Mouse (Mus musculus): Measurements from ENCODE around the gene Naa25. TPM values are rescaled to one million over a fixed set of nuclear protein-coding genes. Genes with fewer than 3 reads are reported as not detected.
A peak's percentile ranks its signal among the peaks of the same experiment; 100 is the strongest.

Naa25 gene
- polyA plus RNA-seq (2014; fragmentation: Nextera tagmentation; extraction: Ambion mirVana) = 37.2 and 43.8 TPM in 2 replicates

DNA sequence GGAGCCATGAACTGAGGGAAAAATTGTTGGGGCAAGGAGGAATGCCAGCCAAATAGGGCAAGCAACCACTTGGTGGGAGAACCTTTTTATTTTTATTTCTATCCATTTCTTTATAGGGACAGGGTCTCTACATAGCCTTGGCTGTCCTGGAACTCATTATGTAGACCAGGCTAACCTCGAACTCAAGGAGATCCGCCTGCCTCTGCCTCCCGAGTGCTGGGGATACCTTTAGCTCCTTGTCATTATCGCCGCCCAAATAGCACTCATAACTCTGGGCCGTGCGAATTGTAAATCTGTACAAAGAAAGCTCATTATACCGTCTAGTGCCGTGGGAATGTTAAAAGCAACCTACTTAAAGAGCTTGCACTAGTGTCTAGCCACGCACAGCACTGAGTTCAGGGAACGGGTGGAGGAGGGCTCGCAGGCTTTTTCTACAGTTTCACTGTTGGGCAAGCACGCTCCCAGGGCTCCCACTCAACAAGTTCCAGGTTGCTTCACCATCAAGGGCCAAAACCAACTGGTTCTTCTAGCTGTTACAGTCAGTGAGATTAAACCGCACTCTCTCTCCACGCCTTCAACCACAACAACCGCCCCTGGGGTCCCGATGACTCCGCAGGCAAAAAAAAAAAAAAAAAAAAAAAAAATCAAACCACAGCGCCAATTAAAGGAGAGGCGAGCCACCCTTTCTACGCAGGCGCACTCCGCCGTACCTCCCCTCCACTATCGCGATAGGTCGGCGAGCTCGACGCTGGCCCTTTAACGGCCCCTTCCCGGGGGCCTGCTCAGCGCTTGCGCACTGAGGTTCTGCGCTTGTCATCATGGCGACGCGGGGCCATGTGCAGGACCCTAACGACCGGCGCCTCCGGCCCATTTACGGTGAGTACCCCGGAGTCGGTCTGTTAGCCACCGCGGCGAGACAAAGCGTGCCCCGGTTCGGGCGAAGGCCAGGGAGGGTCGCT, at the start of gene Naa25:
Gene Naa25, plus strand, starts transcription at position 750 of the 959 bp plus-strand sequence.
- peak within 1 kb of the TSS; percentile 97 for H3K4me3 ChIP-seq (ENCODE audit: low read depth, low read length)
- H3K9ac ChIP-seq (ENCODE audit: low read depth, low read length) = peak within 1 kb of the TSS; percentile 90
- no peaks in the 10 kb centered on the region for H3K9me3 ChIP-seq (replicated peaks; ENCODE audit: control insufficient read depth, low read length)
- H3K4me1 ChIP-seq (ENCODE audit: control insufficient read depth, insufficient read depth, low read length) = peaks cover 17% of the 10 kb centered on the region
- H3K36me3 ChIP-seq (ENCODE audit: control insufficient read depth, insufficient read depth, low read length) = no peaks in the 10 kb centered on the region; the same call in 1 of the 2 replicates
- WGBS (ENCODE audit: insufficient replicate concordance) = 9% methylated on average over 52 of the region's 53 CpGs
- peak; percentile 93 for ATAC-seq (replicated peaks; ENCODE audit: insufficient number of reproducible peaks, low FRiP score, low TSS enrichment)
- H3K27ac ChIP-seq (ENCODE audit: low read depth, low read length) = peak within 1 kb of the TSS; percentile 86
- H3K4me2 ChIP-seq = peak within 1 kb of the TSS; percentile 95
- H3K27me3 ChIP-seq (ENCODE audit: control insufficient read depth, insufficient read depth, low read length) = no peaks in the 10 kb centered on the region

- H3K4me1 ChIP-seq (ENCODE audit: control insufficient read depth, insufficient read depth, low read length) = peaks cover 9% of the 10 kb centered on the region
- 37% methylated on average over 9 of the region's 9 CpGs for WGBS (ENCODE audit: insufficient replicate concordance)
- no peak overlapping the region for H3K4me3 ChIP-seq (ENCODE audit: low read depth, low read length)
- H3K36me3 ChIP-seq (ENCODE audit: control insufficient read depth, insufficient read depth, low read length) = peaks cover 42% of the 10 kb centered on the region
- no peaks in the 10 kb centered on the region for H3K27me3 ChIP-seq (ENCODE audit: control insufficient read depth, insufficient read depth, low read length)
- no peak overlapping the region for H3K27ac ChIP-seq (ENCODE audit: low read depth, low read length)
- no peak overlapping the region for H3K4me2 ChIP-seq
- ATAC-seq (replicated peaks; ENCODE audit: insufficient number of reproducible peaks, low FRiP score, low TSS enrichment) = no peak
- 0 out of 2 replicates have a peak overlapping the region, but pooled peaks have one; percentile 2 for H3K9ac ChIP-seq (ENCODE audit: low read depth, low read length)
- no peaks in the 10 kb centered on the region for H3K9me3 ChIP-seq (replicated peaks; ENCODE audit: control insufficient read depth, low read length)
These were observed 38.5 kb upstream of the Naa25 start for GRCm38 (mm10) chr5:121359229-121359628.

DNA sequence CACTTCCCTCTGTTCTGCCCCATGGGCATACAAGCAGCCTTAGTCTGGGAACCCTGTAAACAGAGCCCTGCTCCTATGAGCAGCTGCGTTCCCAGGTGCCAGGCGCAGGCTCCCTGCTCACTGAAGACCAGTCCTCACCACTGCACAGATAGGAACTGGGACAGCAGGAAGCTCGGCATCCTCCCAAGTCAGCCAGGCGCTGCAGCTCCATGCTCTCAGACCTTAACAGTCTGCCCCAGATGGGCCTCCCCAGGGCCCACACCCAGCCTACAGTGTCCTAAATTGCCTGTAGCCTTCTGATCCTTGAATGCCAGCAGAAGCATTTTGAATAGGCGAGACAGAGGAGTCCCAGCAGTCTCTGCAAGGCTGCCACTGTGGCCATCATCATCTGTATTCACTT, 36.0 kb upstream of the Naa25 start:
- no peak for ATAC-seq (replicated peaks; ENCODE audit: insufficient number of reproducible peaks, low FRiP score, low TSS enrichment)
- Histone ChIP-seq H3K36me3 (ENCODE audit: control insufficient read depth, insufficient read depth, low read length) (peaks cover 46% of the 10 kb centered on the region), H3K4me3 (ENCODE audit: low read depth, low read length) (no peak overlapping the region), H3K9me3 (replicated peaks; ENCODE audit: control insufficient read depth, low read length) (no peaks in the 10 kb centered on the region), H3K27ac (ENCODE audit: low read depth, low read length) (no peak overlapping the region), H3K4me2 (no peak overlapping the region), H3K27me3 (ENCODE audit: control insufficient read depth, insufficient read depth, low read length) (no peaks in the 10 kb centered on the region), H3K4me1 (ENCODE audit: control insufficient read depth, insufficient read depth, low read length) (peaks cover 9% of the 10 kb centered on the region), H3K9ac (ENCODE audit: low read depth, low read length) (no peak overlapping the region)
- WGBS (ENCODE audit: insufficient replicate concordance) = 77% methylated on average over 5 of the region's 5 CpGs

- H3K27ac ChIP-seq (ENCODE audit: low read depth, low read length) = no peak overlapping the region
- no peaks in the 10 kb centered on the region for H3K9me3 ChIP-seq (replicated peaks; ENCODE audit: control insufficient read depth, low read length)
- H3K27me3 ChIP-seq (ENCODE audit: control insufficient read depth, insufficient read depth, low read length) = no peaks in the 10 kb centered on the region
- ATAC-seq (replicated peaks; ENCODE audit: insufficient number of reproducible peaks, low FRiP score, low TSS enrichment) = no peak
- H3K4me2 ChIP-seq = no peak overlapping the region
- peaks cover 10% of the 10 kb centered on the region for H3K4me1 ChIP-seq (ENCODE audit: control insufficient read depth, insufficient read depth, low read length)
- WGBS (ENCODE audit: insufficient replicate concordance) = 87% methylated on average over 7 of the region's 7 CpGs
- H3K4me3 ChIP-seq (ENCODE audit: low read depth, low read length) = no peak overlapping the region
- no peak overlapping the region for H3K9ac ChIP-seq (ENCODE audit: low read depth, low read length)
- H3K36me3 ChIP-seq (ENCODE audit: control insufficient read depth, insufficient read depth, low read length) = peaks cover 52% of the 10 kb centered on the region
These were observed 34.3 kb upstream of the Naa25 start for GRCm38 (mm10) chr5:121363441-121363840.

- Histone ChIP-seq H3K36me3 (ENCODE audit: control insufficient read depth, insufficient read depth, low read length) (peaks cover 44% of the 10 kb centered on the region), H3K4me1 (ENCODE audit: control insufficient read depth, insufficient read depth, low read length) (peaks cover 2% of the 10 kb centered on the region; the same call in 1 of the 2 replicates), H3K9me3 (replicated peaks; ENCODE audit: control insufficient read depth, low read length) (no peaks in the 10 kb centered on the region), H3K27me3 (ENCODE audit: control insufficient read depth, insufficient read depth, low read length) (no peaks in the 10 kb centered on the region), H3K9ac (ENCODE audit: low read depth, low read length) (no peak overlapping the region), H3K4me3 (ENCODE audit: low read depth, low read length) (no peak overlapping the region), H3K4me2 (no peak overlapping the region), H3K27ac (ENCODE audit: low read depth, low read length) (no peak overlapping the region)
- ATAC-seq (replicated peaks; ENCODE audit: insufficient number of reproducible peaks, low FRiP score, low TSS enrichment) = no peak
- 83% methylated on average over 16 of the region's 16 CpGs for WGBS (ENCODE audit: insufficient replicate concordance)
These were observed 31.1 kb upstream of the Naa25 start for GRCm38 (mm10) chr5:121366449-121367225.

DNA sequence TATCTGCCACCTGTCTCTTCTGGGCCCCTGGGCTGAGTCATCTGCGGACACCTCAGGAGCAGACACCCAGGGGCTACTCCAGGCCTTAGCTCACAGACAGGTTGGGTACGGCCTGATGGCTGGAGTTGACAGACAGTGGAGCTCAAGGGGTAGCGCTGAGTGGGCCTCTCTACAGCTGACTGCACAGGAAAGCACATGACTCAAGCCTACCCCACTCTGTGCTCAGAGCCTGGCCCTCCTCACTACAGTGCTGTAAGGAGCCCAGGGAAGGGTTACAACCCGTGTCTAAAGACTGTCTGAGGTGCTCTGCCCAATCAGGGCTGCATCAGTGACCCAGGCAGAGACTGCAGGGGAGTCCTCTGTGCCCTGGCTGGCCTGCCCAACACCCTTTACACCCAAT, 30.5 kb upstream of the Naa25 start:
- H3K27ac ChIP-seq (ENCODE audit: low read depth, low read length) = no peak overlapping the region
- H3K9me3 ChIP-seq (replicated peaks; ENCODE audit: control insufficient read depth, low read length) = no peaks in the 10 kb centered on the region
- no peak overlapping the region for H3K9ac ChIP-seq (ENCODE audit: low read depth, low read length)
- 87% methylated on average over 4 of the region's 4 CpGs for WGBS (ENCODE audit: insufficient replicate concordance)
- H3K4me1 ChIP-seq (ENCODE audit: control insufficient read depth, insufficient read depth, low read length) = peaks cover 2% of the 10 kb centered on the region; the same call in 1 of the 2 replicates
- no peak overlapping the region for H3K4me3 ChIP-seq (ENCODE audit: low read depth, low read length)
- no peak for ATAC-seq (replicated peaks; ENCODE audit: insufficient number of reproducible peaks, low FRiP score, low TSS enrichment)
- H3K36me3 ChIP-seq (ENCODE audit: control insufficient read depth, insufficient read depth, low read length) = peaks cover 44% of the 10 kb centered on the region
- no peaks in the 10 kb centered on the region for H3K27me3 ChIP-seq (ENCODE audit: control insufficient read depth, insufficient read depth, low read length)
- no peak overlapping the region for H3K4me2 ChIP-seq

DNA sequence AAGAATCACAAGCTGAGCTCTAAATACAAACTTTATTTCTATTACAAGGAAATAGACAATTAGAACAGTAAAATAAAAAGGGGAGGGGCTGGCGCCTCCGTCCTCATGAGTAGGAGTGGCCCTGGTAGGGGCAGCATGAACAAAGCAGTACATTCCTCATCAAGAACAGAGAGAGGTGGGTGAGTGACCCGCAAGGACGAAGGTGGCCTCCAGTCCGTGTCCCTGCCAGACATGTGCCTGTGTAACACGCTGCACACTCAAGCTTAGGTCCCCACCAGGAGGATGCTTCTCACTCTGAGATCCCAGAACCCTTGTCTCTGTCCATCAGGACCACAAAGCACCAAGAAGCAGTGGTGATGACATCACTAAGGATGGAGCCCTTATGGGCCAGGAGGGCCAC, 26.0 kb upstream of the Naa25 start:
- H3K4me2 ChIP-seq = no peak overlapping the region
- no peak overlapping the region for H3K4me3 ChIP-seq (ENCODE audit: low read depth, low read length)
- peaks cover 46% of the 10 kb centered on the region for H3K36me3 ChIP-seq (ENCODE audit: control insufficient read depth, insufficient read depth, low read length)
- no peaks in the 10 kb centered on the region for H3K9me3 ChIP-seq (replicated peaks; ENCODE audit: control insufficient read depth, low read length)
- H3K4me1 ChIP-seq (ENCODE audit: control insufficient read depth, insufficient read depth, low read length) = peaks cover 2% of the 10 kb centered on the region; the same call in 1 of the 2 replicates
- WGBS (ENCODE audit: insufficient replicate concordance) = 89% methylated on average over 6 of the region's 6 CpGs
- ATAC-seq (replicated peaks; ENCODE audit: insufficient number of reproducible peaks, low FRiP score, low TSS enrichment) = no peak
- H3K27me3 ChIP-seq (ENCODE audit: control insufficient read depth, insufficient read depth, low read length) = no peaks in the 10 kb centered on the region
- H3K9ac ChIP-seq (ENCODE audit: low read depth, low read length) = no peak overlapping the region
- no peak overlapping the region for H3K27ac ChIP-seq (ENCODE audit: low read depth, low read length)

- no peak overlapping the region for H3K4me3 ChIP-seq (ENCODE audit: low read depth, low read length)
- no peak for ATAC-seq (replicated peaks; ENCODE audit: insufficient number of reproducible peaks, low FRiP score, low TSS enrichment)
- H3K27me3 ChIP-seq (ENCODE audit: control insufficient read depth, insufficient read depth, low read length) = no peaks in the 10 kb centered on the region
- H3K9ac ChIP-seq (ENCODE audit: low read depth, low read length) = no peak overlapping the region
- H3K4me2 ChIP-seq = no peak overlapping the region
- H3K36me3 ChIP-seq (ENCODE audit: control insufficient read depth, insufficient read depth, low read length) = peaks cover 49% of the 10 kb centered on the region
- H3K9me3 ChIP-seq (replicated peaks; ENCODE audit: control insufficient read depth, low read length) = no peaks in the 10 kb centered on the region
- H3K4me1 ChIP-seq (ENCODE audit: control insufficient read depth, insufficient read depth, low read length) = no peaks in the 10 kb centered on the region
- H3K27ac ChIP-seq (ENCODE audit: low read depth, low read length) = no peak overlapping the region
- 92% methylated on average over 3 of the region's 3 CpGs for WGBS (ENCODE audit: insufficient replicate concordance)
These were observed 22.9 kb upstream of the Naa25 start for GRCm38 (mm10) chr5:121374790-121375189.
